Mouse (Mus musculus) embryonic facial prominence, embryonic 10.5 days (tissue): ENCODE data around the gene Pcbp3. TPM values are rescaled to one million over a fixed set of nuclear protein-coding genes. Genes with fewer than 3 reads are reported as not detected.
A peak's percentile ranks its signal among the peaks of the same experiment; 100 is the strongest.

Experiments
- DNase-seq: peaks from one replicate; pipeline ENCODE4 v3.0.0-alpha.2; 2017; ENCODE audit warnings: low spot score
- H3K27ac ChIP-seq: fragments of 300-500 bp; sonication (generic); replicated peaks from 2 replicates; pipeline ENCODE4 v1.5.1; 2016; ENCODE audit warnings: mild to moderate bottlenecking
- H3K27me3 ChIP-seq: fragments of 300-500 bp; sonication (generic); replicated peaks from 2 replicates; pipeline ENCODE4 v1.6.1; 2016; ENCODE audit warnings: low read depth, mild to moderate bottlenecking; ENCODE audit not compliant: poor library complexity, severe bottlenecking
- H3K36me3 ChIP-seq: fragments of 300-500 bp; sonication (generic); replicated peaks from 2 replicates; pipeline ENCODE4 v1.6.1; 2016; ENCODE audit warnings: mild to moderate bottlenecking, moderate library complexity
- H3K4me1 ChIP-seq: fragments of 300-500 bp; sonication (generic); 2 replicates; pipeline ENCODE4 v1.6.1; 2016
- H3K4me3 ChIP-seq: fragments of 300-500 bp; sonication (generic); 2 replicates; pipeline ENCODE4 v1.5.1; 2016; ENCODE audit warnings: mild to moderate bottlenecking, moderate library complexity
- H3K9me3 ChIP-seq: fragments of 300-500 bp; sonication (generic); 2 replicates; pipeline ENCODE4 v1.6.1; 2016; ENCODE audit warnings: mild to moderate bottlenecking
- WGBS: fragments of 180-500 bp; shearing (Covaris S2); methylation state at CpG from one replicate; pipeline ENCODE4 v1.1.7; 2016; 5-methylcytosine and 5-hydroxymethylcytosine counted together
- polyA plus RNA-seq: library from polyadenylated mRNA; unstranded; fragments of >200 nt; fragmentation: Nextera tagmentation; extraction: Ambion mirVana; gene quantifications from 2 replicates; pipeline ENCODE4 v1.2.1, GENCODE M21; 2016

Pcbp3 gene
- polyA plus RNA-seq, 1 experiment from 2014 or later: 57.7 TPM

DNA sequence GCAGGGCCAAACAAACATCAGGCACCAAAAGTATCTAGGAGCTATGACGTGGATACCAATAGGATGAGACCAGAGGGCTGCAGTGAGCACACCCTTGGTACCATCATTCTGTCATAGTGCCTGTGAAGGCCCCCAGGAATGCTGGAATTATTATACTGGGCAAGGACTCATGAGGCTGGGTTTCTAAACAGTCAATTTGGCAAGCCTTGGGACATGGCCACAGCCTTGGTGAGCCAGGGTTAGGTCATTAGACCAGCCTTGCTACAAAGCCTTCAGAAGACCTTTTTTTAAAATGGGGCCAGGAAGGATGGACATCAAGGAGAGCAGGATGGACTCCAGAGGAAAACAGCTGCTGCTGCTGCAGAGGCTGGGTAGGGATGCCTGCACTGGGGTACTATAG, 128.8 kb downstream of the Pcbp3 start:
- Histone ChIP-seq H3K27ac (no peak overlapping the region), H3K9me3 (peaks cover 6% of the 10 kb centered on the region; the same call in 1 of the 2 replicates), H3K4me3 (no peak overlapping the region), H3K4me1 (0 out of 2 replicates have a peak, but pooled peaks cover 4% of the 10 kb centered on the region), H3K36me3 (no peaks in the 10 kb centered on the region), H3K27me3 (no peaks in the 10 kb centered on the region)
- no peak for DNase-seq
- WGBS: 83% methylated on average over 1 of the region's 1 CpGs

DNA sequence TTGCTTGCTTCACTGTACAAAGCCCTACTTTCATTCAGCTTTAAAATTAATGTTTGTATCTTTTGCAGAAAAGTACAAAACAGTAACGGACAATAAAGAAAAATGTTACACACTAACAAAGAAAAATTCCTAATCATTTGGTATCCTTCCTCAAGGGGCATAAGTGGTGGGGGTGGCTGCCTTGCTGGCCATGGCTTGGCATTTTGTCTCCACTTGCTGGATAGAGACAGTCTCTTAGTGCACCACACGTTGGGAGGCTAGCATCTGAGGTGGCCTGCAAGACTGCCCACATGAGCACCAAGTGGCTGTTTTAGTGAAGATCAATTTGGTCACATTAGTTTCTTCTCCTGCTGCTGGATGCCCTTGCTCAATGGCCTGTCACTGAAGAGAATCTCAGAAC, 129.8 kb downstream of the Pcbp3 start:
- Histone ChIP-seq H3K4me3 (no peak overlapping the region), H3K9me3 (peaks cover 6% of the 10 kb centered on the region; the same call in 1 of the 2 replicates), H3K4me1 (0 out of 2 replicates have a peak, but pooled peaks cover 4% of the 10 kb centered on the region), H3K27me3 (no peaks in the 10 kb centered on the region), H3K27ac (no peak overlapping the region), H3K36me3 (no peaks in the 10 kb centered on the region)
- no peak for DNase-seq
- WGBS: 88% methylated on average over 2 of the region's 2 CpGs

GRCm38 (mm10) chr10:76831151-76831550, 130.5 kb downstream of the Pcbp3 start:
- DNase-seq: no peak
- H3K9me3 ChIP-seq: peaks cover 6% of the 10 kb centered on the region; the same call in 1 of the 2 replicates
- no peaks in the 10 kb centered on the region for H3K36me3 ChIP-seq
- 0 out of 2 replicates have a peak, but pooled peaks cover 4% of the 10 kb centered on the region for H3K4me1 ChIP-seq
- 66% methylated on average over 1 of the region's 1 CpGs for WGBS
- no peaks in the 10 kb centered on the region for H3K27me3 ChIP-seq
- H3K4me3 ChIP-seq: no peak overlapping the region
- no peak overlapping the region for H3K27ac ChIP-seq

DNA sequence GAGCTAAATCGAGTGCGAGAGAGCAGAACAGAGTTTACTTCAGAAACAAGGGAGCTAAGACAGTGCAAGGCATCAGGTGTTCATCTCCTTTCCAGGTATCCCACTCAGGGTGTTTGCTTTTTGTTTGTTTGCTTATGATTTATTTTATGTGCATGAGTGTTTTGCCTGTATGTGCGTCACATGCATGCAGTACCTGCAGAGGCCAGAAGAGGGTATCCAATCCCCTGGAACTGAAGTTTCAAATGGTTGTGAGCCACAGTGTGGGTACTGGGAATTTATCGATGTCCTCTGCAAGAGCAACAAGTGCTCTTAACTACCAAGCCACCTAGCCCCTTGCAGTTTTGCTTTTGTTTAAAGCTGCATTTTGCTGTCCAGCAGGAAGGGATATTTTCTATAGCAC, 132.8 kb downstream of the Pcbp3 start:
- 97% methylated on average over 4 of the region's 4 CpGs for WGBS
- Histone ChIP-seq H3K27ac (no peak overlapping the region), H3K9me3 (peaks cover 6% of the 10 kb centered on the region; the same call in 1 of the 2 replicates), H3K4me1 (0 out of 2 replicates have a peak, but pooled peaks cover 4% of the 10 kb centered on the region), H3K4me3 (no peak overlapping the region), H3K27me3 (no peaks in the 10 kb centered on the region), H3K36me3 (peaks cover 3% of the 10 kb centered on the region; the same call in 1 of the 2 replicates)
- no peak for DNase-seq

DNA sequence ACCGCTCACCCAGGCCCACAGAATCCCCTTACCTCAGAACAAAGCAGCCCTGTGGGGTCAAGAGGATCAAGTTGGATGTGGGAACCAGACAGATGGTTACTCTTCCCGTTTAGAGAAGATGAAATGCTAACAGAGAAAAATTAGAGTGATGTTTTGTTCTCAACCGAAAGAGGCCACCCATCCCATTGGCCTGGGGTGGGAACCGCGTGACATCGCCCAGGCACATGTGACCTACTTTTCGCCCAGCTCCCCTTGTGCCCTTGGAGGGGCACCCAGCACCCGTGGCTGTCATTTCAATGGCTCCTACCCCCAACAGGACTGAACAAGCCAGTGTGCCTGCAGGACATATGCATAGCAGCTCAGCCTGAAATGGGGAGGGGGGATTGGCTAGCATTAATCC, 139.0 kb downstream of the Pcbp3 start:
- Histone ChIP-seq H3K4me1 (0 out of 2 replicates have a peak, but pooled peaks cover 3% of the 10 kb centered on the region), H3K27me3 (0 out of 2 replicates have a peak, but pooled peaks cover under 1% of the 10 kb centered on the region), H3K4me3 (no peak overlapping the region), H3K36me3 (peaks cover 3% of the 10 kb centered on the region; the same call in 1 of the 2 replicates), H3K9me3 (no peaks in the 10 kb centered on the region), H3K27ac (no peak overlapping the region)
- no peak for DNase-seq
- 87% methylated on average over 8 of the region's 8 CpGs for WGBS

GRCm38 (mm10) chr10:76819321-76819720, 142.4 kb downstream of the Pcbp3 start:
- Histone ChIP-seq H3K27me3 (0 out of 2 replicates have a peak, but pooled peaks cover 4% of the 10 kb centered on the region), H3K9me3 (no peaks in the 10 kb centered on the region), H3K27ac (no peak overlapping the region), H3K4me1 (peaks cover 21% of the 10 kb centered on the region), H3K4me3 (no peak overlapping the region), H3K36me3 (no peaks in the 10 kb centered on the region)
- 58% methylated on average over 2 of the region's 2 CpGs for WGBS
- DNase-seq: no peak

DNA sequence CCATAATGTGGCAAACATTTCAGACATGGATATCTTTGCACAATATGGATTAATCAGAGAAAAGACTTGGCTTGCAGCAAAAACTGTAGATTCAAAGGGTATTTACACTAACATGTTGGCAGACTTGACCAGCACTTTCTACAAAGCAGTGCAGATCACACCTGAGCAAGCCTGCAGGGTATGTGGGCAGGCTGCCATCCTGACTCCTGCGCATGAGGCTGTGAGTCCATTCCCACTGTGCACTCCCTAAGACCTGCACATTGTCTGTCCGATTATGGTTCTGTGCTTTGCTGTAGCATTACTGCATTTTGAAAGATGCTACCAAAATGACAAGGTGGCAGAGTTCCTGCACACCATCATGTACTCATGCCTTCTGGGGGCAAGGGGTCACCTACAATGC, 143.3 kb downstream of the Pcbp3 start:
- H3K4me1 ChIP-seq: peaks cover 21% of the 10 kb centered on the region
- 0 out of 2 replicates have a peak, but pooled peaks cover 4% of the 10 kb centered on the region for H3K27me3 ChIP-seq
- 92% methylated on average over 2 of the region's 2 CpGs for WGBS
- H3K36me3 ChIP-seq: no peaks in the 10 kb centered on the region
- DNase-seq: no peak
- no peak overlapping the region for H3K27ac ChIP-seq
- no peak overlapping the region for H3K4me3 ChIP-seq
- no peaks in the 10 kb centered on the region for H3K9me3 ChIP-seq

- WGBS: 78% methylated on average over 1 of the region's 1 CpGs
- Histone ChIP-seq H3K4me1 (peaks cover 21% of the 10 kb centered on the region), H3K4me3 (no peak overlapping the region), H3K36me3 (no peaks in the 10 kb centered on the region), H3K9me3 (no peaks in the 10 kb centered on the region), H3K27ac (no peak overlapping the region), H3K27me3 (0 out of 2 replicates have a peak, but pooled peaks cover 4% of the 10 kb centered on the region)
- DNase-seq: no peak
Observed at GRCm38 (mm10) chr10:76816930-76817329, 144.8 kb downstream of the Pcbp3 start.

- Histone ChIP-seq H3K9me3 (no peaks in the 10 kb centered on the region), H3K4me3 (no peak overlapping the region), H3K27ac (no peak overlapping the region; the same call in 1 of the 2 replicates), H3K4me1 (peaks cover 21% of the 10 kb centered on the region), H3K36me3 (no peaks in the 10 kb centered on the region), H3K27me3 (0 out of 2 replicates have a peak, but pooled peaks cover 4% of the 10 kb centered on the region)
- peak; percentile 25 for DNase-seq
- WGBS: 32% methylated on average over 7 of the region's 7 CpGs
Observed at GRCm38 (mm10) chr10:76816436-76816835, 145.3 kb downstream of the Pcbp3 start.

GRCm38 (mm10) chr10:76815481-76815880, 146.2 kb downstream of the Pcbp3 start:
- DNase-seq: no peak
- 55% methylated on average over 4 of the region's 4 CpGs for WGBS
- 0 out of 2 replicates have a peak, but pooled peaks cover 4% of the 10 kb centered on the region for H3K27me3 ChIP-seq
- H3K4me1 ChIP-seq: peaks cover 21% of the 10 kb centered on the region
- no peak overlapping the region for H3K4me3 ChIP-seq
- no peaks in the 10 kb centered on the region for H3K9me3 ChIP-seq
- H3K36me3 ChIP-seq: no peaks in the 10 kb centered on the region
- H3K27ac ChIP-seq: peak overlapping the region; percentile 3

GRCm38 (mm10) chr10:76814811-76815210, 146.9 kb downstream of the Pcbp3 start:
- peaks cover 25% of the 10 kb centered on the region for H3K4me1 ChIP-seq
- H3K27me3 ChIP-seq: 0 out of 2 replicates have a peak, but pooled peaks cover 4% of the 10 kb centered on the region
- H3K9me3 ChIP-seq: no peaks in the 10 kb centered on the region
- no peak overlapping the region for H3K27ac ChIP-seq
- 90% methylated on average over 8 of the region's 8 CpGs for WGBS
- H3K36me3 ChIP-seq: no peaks in the 10 kb centered on the region
- no peak for DNase-seq
- no peak overlapping the region for H3K4me3 ChIP-seq

GRCm38 (mm10) chr10:76809916-76810660, 151.6 kb downstream of the Pcbp3 start:
- Histone ChIP-seq H3K4me1 (peaks cover 14% of the 10 kb centered on the region), H3K36me3 (0 out of 2 replicates have a peak, but pooled peaks cover 2% of the 10 kb centered on the region), H3K27ac (no peak overlapping the region), H3K27me3 (no peaks in the 10 kb centered on the region), H3K9me3 (no peaks in the 10 kb centered on the region), H3K4me3 (no peak overlapping the region)
- DNase-seq: no peak
- 69% methylated on average over 7 of the region's 7 CpGs for WGBS

DNA sequence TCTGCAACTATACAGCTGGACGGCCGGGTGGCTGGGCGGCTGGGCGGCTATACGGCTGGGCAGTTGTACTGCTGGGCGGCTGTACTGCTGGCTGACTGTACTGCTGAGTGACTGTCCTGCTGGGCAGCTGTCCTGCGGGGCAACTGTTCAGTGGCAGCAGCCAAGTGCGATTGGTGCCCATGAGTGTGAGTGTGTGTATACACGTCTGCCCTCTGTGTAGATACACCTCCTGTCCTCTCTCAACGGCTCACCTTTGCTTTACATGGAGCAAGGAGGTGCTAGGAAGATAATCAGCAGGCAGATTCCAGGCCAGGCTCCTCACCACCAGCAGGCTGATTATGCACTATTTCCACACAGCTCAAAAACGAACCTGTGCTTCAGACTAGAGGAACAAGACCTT, 152.2 kb downstream of the Pcbp3 start:
- H3K36me3 ChIP-seq: 0 out of 2 replicates have a peak, but pooled peaks cover 2% of the 10 kb centered on the region
- WGBS: 90% methylated on average over 11 of the region's 11 CpGs
- DNase-seq: no peak
- H3K4me1 ChIP-seq: peaks cover 12% of the 10 kb centered on the region
- no peaks in the 10 kb centered on the region for H3K27me3 ChIP-seq
- H3K9me3 ChIP-seq: no peaks in the 10 kb centered on the region
- 0 out of 2 replicates have a peak overlapping the region, but pooled peaks have one; percentile 19 for H3K27ac ChIP-seq
- H3K4me3 ChIP-seq: no peak overlapping the region
